Mouse (Mus musculus) neural tube, embryonic 12.5 days (tissue): ENCODE data around the gene Btla. TPM values are rescaled to one million over a fixed set of nuclear protein-coding genes. Genes with fewer than 3 reads are reported as not detected.
A peak's percentile ranks its signal among the peaks of the same experiment; 100 is the strongest.

Experiments used
- ATAC-seq: fragments of 200-750 bp; cut with Nextera tagmentation; 2 replicates; pipeline ENCODE4 v1.8.0; 2017; ENCODE audit warnings: low read depth, mild to moderate bottlenecking, moderate TSS enrichment, moderate library complexity; ENCODE audit not compliant: low FRiP score
- H3K27ac ChIP-seq: fragments of 300-500 bp; sonication (generic); 2 replicates; pipeline ENCODE4 v1.5.1; 2016
- H3K27me3 ChIP-seq: fragments of 300-500 bp; sonication (generic); replicated peaks from 2 replicates; pipeline ENCODE4 v1.6.1; 2016; ENCODE audit warnings: mild to moderate bottlenecking
- H3K36me3 ChIP-seq: fragments of 300-500 bp; sonication (generic); 2 replicates; pipeline ENCODE4 v1.6.1; 2016; ENCODE audit warnings: mild to moderate bottlenecking
- H3K4me1 ChIP-seq: fragments of 300-500 bp; sonication (generic); 2 replicates; pipeline ENCODE4 v1.6.1; 2016
- H3K4me2 ChIP-seq: fragments of 300-500 bp; sonication (generic); replicated peaks from 2 replicates; pipeline ENCODE4 v1.6.1; 2016; ENCODE audit warnings: mild to moderate bottlenecking
- H3K4me3 ChIP-seq: fragments of 300-500 bp; sonication (generic); 2 replicates; pipeline ENCODE4 v1.5.1; 2016
- H3K9ac ChIP-seq: fragments of 300-500 bp; sonication (generic); 2 replicates; pipeline ENCODE4 v1.6.1; 2016; ENCODE audit warnings: mild to moderate bottlenecking
- H3K9me3 ChIP-seq: fragments of 300-500 bp; sonication (generic); 2 replicates; pipeline ENCODE4 v1.6.1; 2016; ENCODE audit warnings: mild to moderate bottlenecking
- WGBS: fragments of 180-500 bp; shearing (Covaris S2); methylation state at CpG from one replicate; pipeline ENCODE4 v1.1.7; 2016; 5-methylcytosine and 5-hydroxymethylcytosine counted together
- polyA plus RNA-seq: library from polyadenylated mRNA; unstranded; fragments of >200 nt; fragmentation: Nextera tagmentation; extraction: Ambion mirVana; gene quantifications from 2 replicates; pipeline ENCODE4 v1.2.1, GENCODE M21; 2016

Btla gene
- polyA plus RNA-seq, 1 experiment from 2014 or later: 0.16 TPM

DNA sequence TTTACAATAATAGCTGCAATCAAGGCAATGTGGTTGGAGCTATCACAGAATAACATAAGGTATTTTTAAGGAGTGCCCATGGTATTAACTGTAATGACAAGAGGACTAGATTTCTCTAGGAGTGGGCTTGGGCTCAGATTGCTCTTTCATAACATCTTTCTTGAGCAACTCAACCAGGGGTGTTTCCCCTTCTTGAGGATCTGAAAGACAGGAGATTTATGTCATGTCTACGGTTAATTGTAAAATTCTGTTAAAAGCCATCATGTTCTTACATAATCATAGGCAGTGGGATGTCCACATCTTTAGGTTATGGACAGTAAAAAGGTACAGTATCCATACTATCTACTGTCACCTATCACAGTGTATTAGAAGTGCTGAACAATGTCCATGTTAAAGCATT lies 7.2 kb downstream of the Btla start:
- Histone ChIP-seq H3K4me3 (no peak overlapping the region), H3K4me1 (peaks cover 6% of the 10 kb centered on the region; the same call in 1 of the 2 replicates), H3K27me3 (no peaks in the 10 kb centered on the region), H3K27ac (no peak overlapping the region), H3K36me3 (no peaks in the 10 kb centered on the region), H3K4me2 (no peak overlapping the region), H3K9me3 (no peaks in the 10 kb centered on the region), H3K9ac (no peak overlapping the region)
- no peak for ATAC-seq
- 90% methylated on average over 1 of the region's 1 CpGs for WGBS

DNA sequence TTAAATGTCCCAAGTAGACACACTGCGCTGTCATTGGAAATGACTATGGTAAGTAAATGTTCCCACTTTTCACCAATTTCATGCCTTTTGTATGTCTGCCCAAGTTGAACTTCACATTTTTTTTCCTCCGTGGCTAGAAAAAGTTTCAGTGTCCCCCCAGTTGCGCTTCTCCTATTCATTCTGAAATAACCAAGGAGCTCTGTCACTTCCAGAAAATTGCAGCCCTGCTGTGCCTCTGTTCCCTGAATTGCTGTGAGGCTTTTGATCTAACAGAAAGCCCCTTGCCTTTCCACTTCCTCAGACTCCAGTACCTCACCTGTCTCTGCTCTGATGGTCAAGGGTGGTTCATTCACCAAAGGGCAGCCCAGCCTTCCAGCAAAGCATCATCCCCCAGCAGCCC lies 8.9 kb downstream of the Btla start:
- ATAC-seq: no peak; the same call in 1 of the 2 replicates
- H3K36me3 ChIP-seq: no peaks in the 10 kb centered on the region
- no peak overlapping the region for H3K4me2 ChIP-seq
- no peak overlapping the region for H3K9ac ChIP-seq
- H3K9me3 ChIP-seq: no peaks in the 10 kb centered on the region
- 34% methylated on average over 3 of the region's 3 CpGs for WGBS
- peaks cover 6% of the 10 kb centered on the region; the same call in 1 of the 2 replicates for H3K4me1 ChIP-seq
- no peak overlapping the region for H3K27ac ChIP-seq
- no peak overlapping the region for H3K4me3 ChIP-seq
- H3K27me3 ChIP-seq: no peaks in the 10 kb centered on the region

DNA sequence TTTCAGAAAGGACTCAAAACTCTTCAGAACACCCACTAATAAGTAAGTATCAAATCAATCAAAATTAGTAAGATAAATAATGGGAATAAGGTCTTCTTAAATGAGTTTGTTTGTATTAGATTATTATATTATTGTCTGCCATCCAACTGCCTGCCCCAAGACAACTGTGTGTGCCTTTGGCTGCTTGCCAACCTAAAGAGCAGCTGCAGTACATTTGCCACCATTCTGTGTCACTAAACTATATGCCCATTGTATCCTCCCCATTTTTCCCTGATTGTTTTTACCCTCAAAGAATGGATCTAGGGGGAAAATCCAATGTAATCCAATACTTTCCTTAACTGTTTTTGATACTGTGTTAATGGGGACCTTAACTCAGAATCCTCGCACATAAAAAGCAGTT lies 18.6 kb downstream of the Btla start:
- Histone ChIP-seq H3K4me1 (no peaks in the 10 kb centered on the region), H3K9ac (no peak overlapping the region), H3K36me3 (no peaks in the 10 kb centered on the region), H3K27ac (no peak overlapping the region), H3K9me3 (no peaks in the 10 kb centered on the region), H3K4me3 (no peak overlapping the region), H3K4me2 (no peak overlapping the region), H3K27me3 (no peaks in the 10 kb centered on the region)
- ATAC-seq: no peak
- WGBS: 77% methylated on average over 1 of the region's 1 CpGs

DNA sequence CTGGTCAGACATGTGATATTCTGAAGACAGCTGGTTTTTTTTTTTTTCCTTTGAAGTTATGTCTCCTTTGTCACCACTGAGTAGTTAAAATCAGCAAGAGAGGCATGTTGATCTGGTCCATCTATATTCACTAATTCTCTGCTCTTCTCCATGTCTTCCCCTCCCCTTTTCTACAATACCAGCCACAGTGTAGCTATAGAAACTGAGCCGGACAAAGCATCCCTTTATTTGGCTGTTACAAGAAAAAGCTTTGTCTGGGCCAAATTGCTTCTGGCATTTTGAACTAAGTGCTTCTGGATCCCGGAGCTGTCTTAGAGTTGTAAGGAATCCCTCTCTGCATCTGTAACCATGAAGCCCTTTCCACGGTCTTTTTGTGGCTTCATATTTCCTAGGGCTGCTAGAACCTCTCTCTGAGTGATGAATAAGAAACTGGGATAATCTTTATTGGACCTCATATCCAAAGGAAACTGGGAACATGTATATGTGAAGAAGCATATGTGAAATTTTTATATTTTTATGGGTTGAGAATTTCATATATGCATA lies 20.9 kb downstream of the Btla start:
- Histone ChIP-seq H3K36me3 (no peaks in the 10 kb centered on the region), H3K27me3 (no peaks in the 10 kb centered on the region), H3K27ac (no peak overlapping the region), H3K9me3 (no peaks in the 10 kb centered on the region), H3K4me3 (no peak overlapping the region), H3K4me1 (no peaks in the 10 kb centered on the region), H3K9ac (no peak overlapping the region), H3K4me2 (no peak overlapping the region)
- ATAC-seq: peak; percentile 65
- 25% methylated on average over 3 of the region's 3 CpGs for WGBS

DNA sequence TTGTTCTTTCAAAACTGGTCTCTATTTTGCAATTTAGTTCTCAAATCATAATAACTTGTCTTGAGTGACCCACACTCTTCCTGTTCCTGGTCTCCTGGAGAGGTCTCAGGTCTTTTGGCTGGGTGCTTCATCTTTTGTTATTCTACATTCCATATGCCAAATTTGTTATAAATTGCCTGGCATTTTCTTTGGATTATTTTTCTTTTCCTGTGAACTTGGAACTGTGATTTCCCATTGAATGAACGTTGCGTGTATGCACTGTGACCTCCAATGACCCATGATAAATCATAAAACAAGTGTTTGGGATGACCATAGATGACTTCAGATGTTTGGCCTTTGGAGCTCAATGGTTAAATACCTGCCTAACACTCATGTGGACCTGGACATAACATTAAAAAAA lies 25.6 kb downstream of the Btla start:
- Histone ChIP-seq H3K9me3 (no peaks in the 10 kb centered on the region), H3K4me2 (no peak overlapping the region), H3K9ac (no peak overlapping the region), H3K27ac (no peak overlapping the region), H3K4me3 (no peak overlapping the region), H3K27me3 (no peaks in the 10 kb centered on the region), H3K4me1 (no peaks in the 10 kb centered on the region), H3K36me3 (no peaks in the 10 kb centered on the region)
- ATAC-seq: no peak
- 70% methylated on average over 2 of the region's 2 CpGs for WGBS

DNA sequence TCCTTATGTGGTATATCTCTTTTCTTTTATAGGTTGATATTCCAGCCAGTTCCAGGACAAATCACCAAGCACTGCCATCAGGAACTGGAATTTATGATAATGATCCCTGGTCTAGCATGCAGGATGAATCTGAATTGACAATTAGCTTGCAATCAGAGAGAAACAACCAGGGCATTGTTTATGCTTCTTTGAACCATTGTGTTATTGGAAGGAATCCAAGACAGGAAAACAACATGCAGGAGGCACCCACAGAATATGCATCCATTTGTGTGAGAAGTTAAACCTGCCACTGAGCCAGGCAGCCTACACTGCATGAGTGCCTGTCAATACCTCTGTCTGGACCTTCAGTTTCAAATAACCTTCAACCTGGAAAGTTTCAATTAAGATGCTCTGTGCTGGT lies 26.2 kb downstream of the Btla start:
- no peaks in the 10 kb centered on the region for H3K36me3 ChIP-seq
- no peak overlapping the region for H3K9ac ChIP-seq
- ATAC-seq: no peak

DNA sequence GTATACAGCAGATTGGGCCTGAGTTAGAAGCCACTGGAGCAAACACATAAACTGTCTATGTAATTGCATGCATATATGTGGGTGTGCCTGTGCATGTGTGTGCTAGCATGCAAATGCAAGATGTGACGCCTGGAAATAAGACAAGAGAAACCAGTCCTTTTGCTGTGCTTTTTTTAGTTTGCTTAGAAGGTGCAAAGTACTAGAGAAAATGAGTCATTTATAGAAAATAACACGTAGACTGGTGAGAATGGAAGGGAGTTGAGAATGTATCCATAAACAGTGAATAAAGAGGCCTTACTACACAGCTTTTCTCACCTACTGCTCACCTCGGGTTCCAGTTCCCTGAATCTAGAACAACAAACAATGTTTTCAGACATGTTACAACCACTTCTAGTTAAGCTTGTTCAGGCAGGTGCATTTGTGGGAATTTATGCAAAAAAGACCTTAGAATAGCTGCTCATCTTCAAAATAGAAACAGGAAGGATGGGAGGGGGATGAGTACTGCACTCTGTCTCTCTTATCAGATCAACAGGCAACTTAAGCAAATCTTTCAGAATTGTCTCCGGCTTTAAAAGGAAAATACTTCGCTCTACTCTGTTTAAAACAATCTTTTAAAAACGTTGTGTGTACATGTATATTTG lies 27.8 kb downstream of the Btla start:
- H3K9me3 ChIP-seq: no peaks in the 10 kb centered on the region
- WGBS: 83% methylated on average over 6 of the region's 6 CpGs
- no peak overlapping the region for H3K9ac ChIP-seq
- no peak overlapping the region for H3K4me2 ChIP-seq
- no peak for ATAC-seq
- H3K4me1 ChIP-seq: no peaks in the 10 kb centered on the region
- no peak overlapping the region for H3K27ac ChIP-seq
- no peaks in the 10 kb centered on the region for H3K36me3 ChIP-seq
- H3K27me3 ChIP-seq: no peaks in the 10 kb centered on the region
- no peak overlapping the region for H3K4me3 ChIP-seq

More for the DNA sequence above, 26.2 kb downstream of the Btla start:
- Histone ChIP-seq H3K27ac (no peak overlapping the region), H3K4me1 (no peaks in the 10 kb centered on the region), H3K27me3 (no peaks in the 10 kb centered on the region), H3K4me3 (no peak overlapping the region), H3K4me2 (no peak overlapping the region), H3K9me3 (no peaks in the 10 kb centered on the region)

DNA sequence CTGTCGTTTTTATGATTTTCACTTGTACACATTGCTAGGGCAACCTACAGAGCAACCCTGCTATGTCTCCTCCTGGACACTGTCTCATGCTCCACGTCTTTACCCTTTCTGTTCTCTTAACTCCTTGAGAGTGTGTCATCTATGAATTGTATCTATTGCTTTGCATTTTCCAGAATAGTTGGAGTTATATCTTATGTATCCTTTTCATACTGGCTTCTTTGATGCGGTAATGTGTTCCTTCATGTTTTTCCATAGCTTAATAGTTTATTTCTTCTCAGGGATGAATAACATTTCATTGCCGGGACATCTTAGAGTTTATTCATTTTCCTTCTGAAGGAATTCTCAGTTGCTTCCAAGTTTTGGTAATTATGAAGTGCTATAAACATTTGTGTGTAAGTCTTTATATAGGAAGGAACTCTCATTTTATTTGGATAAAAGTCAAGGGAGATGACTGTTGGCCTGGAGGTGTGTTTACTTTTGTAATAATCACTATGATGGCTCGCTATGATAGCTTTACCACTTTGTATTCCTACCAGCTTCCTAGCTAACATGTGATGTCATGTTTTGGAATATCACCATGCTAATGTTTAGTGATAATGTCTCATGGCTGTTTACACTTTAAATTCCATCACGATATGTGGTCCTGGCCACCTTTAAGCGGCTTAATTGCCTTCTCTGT lies 31.2 kb downstream of the Btla start:
- no peaks in the 10 kb centered on the region for H3K4me1 ChIP-seq
- no peak overlapping the region for H3K27ac ChIP-seq
- 87% methylated on average over 7 of the region's 7 CpGs for WGBS
- ATAC-seq: no peak
- no peaks in the 10 kb centered on the region for H3K27me3 ChIP-seq
- H3K9ac ChIP-seq: no peak overlapping the region
- no peaks in the 10 kb centered on the region for H3K9me3 ChIP-seq
- no peak overlapping the region for H3K4me2 ChIP-seq
- no peak overlapping the region for H3K4me3 ChIP-seq
- no peaks in the 10 kb centered on the region for H3K36me3 ChIP-seq

DNA sequence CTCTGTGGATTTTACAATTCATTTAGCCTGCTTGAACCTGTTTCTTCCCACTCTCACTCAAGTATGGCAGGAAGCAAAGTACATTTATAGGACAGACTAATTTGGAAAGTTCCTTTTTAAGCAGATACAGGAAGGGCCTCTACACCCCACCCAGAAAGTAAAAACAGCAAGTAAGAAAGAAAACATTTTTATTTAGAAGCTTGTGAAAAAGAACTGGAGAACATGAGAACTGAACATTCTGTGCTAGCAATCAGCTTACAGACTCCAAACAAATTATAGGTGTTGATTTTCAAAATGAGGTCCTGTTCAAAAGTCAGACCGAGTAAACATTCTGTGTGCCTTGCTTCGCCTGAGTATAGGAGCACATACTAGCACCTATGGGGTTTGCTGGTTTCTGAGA lies 32.8 kb downstream of the Btla start:
- Histone ChIP-seq H3K36me3 (no peaks in the 10 kb centered on the region), H3K27ac (no peak overlapping the region), H3K4me2 (no peak overlapping the region), H3K4me3 (no peak overlapping the region), H3K27me3 (no peaks in the 10 kb centered on the region), H3K4me1 (no peaks in the 10 kb centered on the region), H3K9ac (no peak overlapping the region), H3K9me3 (no peaks in the 10 kb centered on the region)
- 89% methylated on average over 2 of the region's 2 CpGs for WGBS
- no peak for ATAC-seq

DNA sequence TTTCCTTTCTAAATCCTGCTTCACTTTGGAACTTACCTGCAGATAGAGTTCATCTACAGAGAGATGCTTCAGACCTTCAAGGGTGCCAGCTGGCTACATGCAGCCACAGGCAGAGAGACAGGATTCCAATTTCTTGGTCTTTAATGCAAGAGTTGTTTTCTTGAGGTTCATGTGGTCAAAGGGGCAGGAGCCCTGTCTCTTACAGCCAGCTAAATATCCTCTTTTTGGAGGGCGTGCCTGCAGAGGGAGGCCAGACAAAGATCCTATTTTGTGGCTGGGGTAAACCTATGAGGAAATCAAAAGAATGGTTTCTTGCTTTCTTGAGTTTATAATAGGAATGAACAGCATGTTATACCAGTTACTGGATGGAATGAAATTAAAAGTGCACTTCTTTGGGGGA lies 33.5 kb downstream of the Btla start:
- Histone ChIP-seq H3K9me3 (no peaks in the 10 kb centered on the region), H3K27ac (no peak overlapping the region), H3K4me3 (no peak overlapping the region), H3K27me3 (no peaks in the 10 kb centered on the region), H3K36me3 (no peaks in the 10 kb centered on the region), H3K4me2 (no peak overlapping the region), H3K9ac (no peak overlapping the region), H3K4me1 (no peaks in the 10 kb centered on the region)
- WGBS: 80% methylated on average over 1 of the region's 1 CpGs
- ATAC-seq: no peak

DNA sequence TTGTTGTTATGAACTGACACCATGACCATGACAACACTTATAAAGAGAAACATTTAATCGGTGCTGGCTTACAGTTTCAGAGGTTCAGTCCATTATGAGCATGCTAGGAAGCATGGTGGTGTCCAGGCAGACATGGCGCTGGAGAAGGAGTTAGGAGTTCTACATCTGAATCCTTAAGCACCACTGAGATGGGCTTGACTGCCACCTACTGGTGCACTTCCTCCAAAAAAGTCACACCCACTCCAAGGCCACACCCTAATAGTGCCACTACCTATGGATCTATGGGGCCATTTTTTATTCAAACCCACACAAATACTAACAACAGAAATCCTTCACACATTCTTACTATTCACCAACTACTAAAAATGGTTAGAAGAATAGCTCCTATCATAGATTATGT lies 35.5 kb downstream of the Btla start:
- 85% methylated on average over 2 of the region's 2 CpGs for WGBS
- ATAC-seq: no peak
- no peak overlapping the region for H3K9ac ChIP-seq

DNA sequence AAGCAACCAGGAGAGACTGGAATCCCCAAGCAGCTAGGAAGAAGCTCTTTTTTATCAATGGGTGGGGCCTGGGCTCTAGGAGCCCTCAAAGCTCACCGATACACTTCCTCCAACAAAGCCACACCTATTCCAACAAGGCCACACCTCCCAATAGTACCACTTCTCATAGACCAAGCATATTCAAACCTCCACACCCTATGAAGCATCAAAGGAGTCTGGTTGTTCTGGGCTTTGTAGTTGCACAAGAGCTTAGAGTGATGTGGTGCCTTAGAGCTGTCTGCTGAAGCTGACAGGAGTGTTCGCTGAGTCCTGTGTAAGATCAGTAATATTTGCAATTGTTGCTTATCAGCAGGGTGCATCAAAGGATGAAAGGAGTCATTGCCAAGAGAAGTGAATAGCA lies 37.2 kb downstream of the Btla start:
- no peak overlapping the region for H3K4me2 ChIP-seq
- no peaks in the 10 kb centered on the region for H3K27me3 ChIP-seq
- H3K9me3 ChIP-seq: no peaks in the 10 kb centered on the region
- H3K4me1 ChIP-seq: no peaks in the 10 kb centered on the region
- no peaks in the 10 kb centered on the region for H3K36me3 ChIP-seq
- H3K9ac ChIP-seq: no peak overlapping the region
- 82% methylated on average over 2 of the region's 2 CpGs for WGBS
- no peak for ATAC-seq
- no peak overlapping the region for H3K4me3 ChIP-seq
- H3K27ac ChIP-seq: no peak overlapping the region

More for the DNA sequence above, 35.5 kb downstream of the Btla start:
- Histone ChIP-seq H3K36me3 (no peaks in the 10 kb centered on the region), H3K27ac (no peak overlapping the region), H3K4me2 (no peak overlapping the region), H3K4me3 (no peak overlapping the region), H3K9me3 (no peaks in the 10 kb centered on the region), H3K4me1 (no peaks in the 10 kb centered on the region), H3K27me3 (no peaks in the 10 kb centered on the region)

DNA sequence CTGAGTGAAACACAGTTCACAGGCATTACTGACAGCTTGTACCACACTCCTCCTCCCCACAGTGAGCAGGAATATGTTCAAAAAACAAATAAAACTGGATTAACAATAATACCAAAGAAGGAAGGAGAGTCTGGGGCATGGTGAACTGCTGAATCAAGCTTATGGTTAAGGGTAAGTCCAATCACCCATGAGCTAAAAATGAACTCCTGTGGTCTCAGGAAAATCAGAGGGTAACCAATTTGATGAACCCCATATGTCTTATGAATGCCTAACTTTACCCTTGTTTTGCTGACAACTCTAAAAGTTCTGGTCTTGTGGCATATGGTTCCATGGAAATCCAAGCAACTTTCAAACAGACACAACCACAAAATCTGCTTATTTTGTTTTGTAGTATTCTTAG lies 37.9 kb downstream of the Btla start:
- H3K27me3 ChIP-seq: no peaks in the 10 kb centered on the region
- no peak for ATAC-seq
- no peak overlapping the region for H3K9ac ChIP-seq
- H3K36me3 ChIP-seq: no peaks in the 10 kb centered on the region
- H3K4me2 ChIP-seq: no peak overlapping the region
- no peak overlapping the region for H3K4me3 ChIP-seq
- H3K4me1 ChIP-seq: no peaks in the 10 kb centered on the region
- H3K27ac ChIP-seq: no peak overlapping the region
- no peaks in the 10 kb centered on the region for H3K9me3 ChIP-seq
